Mouse (Mus musculus) limb, embryonic 15.5 days (tissue): ENCODE measurements around the gene Tpst1. TPM values are rescaled to one million over a fixed set of nuclear protein-coding genes. Genes with fewer than 3 reads are reported as not detected.

Experiments
- ATAC-seq: fragments of 200-750 bp; cut with Nextera tagmentation; 2 replicates; pipeline ENCODE4 v1.8.0; 2017; ENCODE audit warnings: low read depth, moderate TSS enrichment; ENCODE audit not compliant: insufficient number of reproducible peaks, low FRiP score, low TSS enrichment
- H3K27ac ChIP-seq: fragments of 300-500 bp; sonication (generic); 2 replicates; pipeline ENCODE4 v1.5.1; 2015; ENCODE audit warnings: moderate library complexity, mild to moderate bottlenecking, inconsistent platforms
- H3K27me3 ChIP-seq: fragments of 300-500 bp; sonication (generic); 2 replicates; pipeline ENCODE4 v1.6.1; 2015; ENCODE audit warnings: inconsistent platforms
- H3K36me3 ChIP-seq: fragments of 300-500 bp; sonication (generic); 2 replicates; pipeline ENCODE4 v1.6.1; 2015; ENCODE audit warnings: inconsistent platforms
- H3K4me1 ChIP-seq: fragments of 300-500 bp; sonication (generic); 2 replicates; pipeline ENCODE4 v1.6.1; 2015; ENCODE audit warnings: inconsistent platforms
- H3K4me2 ChIP-seq: fragments of 300-500 bp; sonication (generic); 2 replicates; pipeline ENCODE4 v1.6.1; 2015; ENCODE audit warnings: mild to moderate bottlenecking, inconsistent platforms
- H3K4me3 ChIP-seq: fragments of 300-500 bp; sonication (generic); 2 replicates; pipeline ENCODE4 v1.5.1; 2015; ENCODE audit warnings: mild to moderate bottlenecking, inconsistent platforms
- H3K9ac ChIP-seq: fragments of 300-500 bp; sonication (generic); 2 replicates; pipeline ENCODE4 v1.6.1; 2015; ENCODE audit warnings: inconsistent platforms
- H3K9me3 ChIP-seq: fragments of 300-500 bp; sonication (generic); 2 replicates; pipeline ENCODE4 v1.6.1; 2016; ENCODE audit warnings: inconsistent platforms
- WGBS: fragments of 180-500 bp; shearing (Covaris S2); methylation state at CpG from one replicate; pipeline ENCODE4 v1.1.7; 2015; 5-methylcytosine and 5-hydroxymethylcytosine counted together
- polyA plus RNA-seq: library from polyadenylated mRNA; unstranded; fragments of >200 nt; fragmentation: Nextera tagmentation; extraction: Ambion mirVana; gene quantifications from 2 replicates; pipeline ENCODE4 v1.2.1, GENCODE M21; 2015

Gene Tpst1
- polyA plus RNA-seq, 1 experiment from 2014 or later = 123 TPM

DNA sequence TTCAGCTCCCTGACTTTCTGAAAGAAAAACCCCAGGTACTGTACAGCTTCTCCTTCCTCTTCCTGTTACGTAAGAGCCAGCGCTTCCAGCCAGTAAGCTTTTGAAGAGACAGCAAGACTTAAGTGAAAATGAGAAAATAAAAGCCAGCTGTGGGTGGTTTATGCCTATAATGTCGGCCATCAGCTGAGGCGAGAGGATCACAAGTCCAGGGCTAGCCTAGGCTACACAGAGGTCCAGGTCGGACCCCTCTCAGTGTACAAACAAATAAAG, 56.3 kb downstream of the Tpst1 start:
- H3K36me3 ChIP-seq = peaks cover 10% of the 10 kb centered on the region
- no peak overlapping the region for H3K9ac ChIP-seq
- H3K9me3 ChIP-seq = no peaks in the 10 kb centered on the region
- 67% methylated on average over 5 of the region's 5 CpGs for WGBS
- H3K27ac ChIP-seq = no peak overlapping the region; the same call in 1 of the 2 replicates
- no peak overlapping the region for H3K4me3 ChIP-seq
- no peak for ATAC-seq
- no peaks in the 10 kb centered on the region for H3K27me3 ChIP-seq
- H3K4me2 ChIP-seq = no peak overlapping the region
- peaks cover 7% of the 10 kb centered on the region; the same call in 1 of the 2 replicates for H3K4me1 ChIP-seq

DNA sequence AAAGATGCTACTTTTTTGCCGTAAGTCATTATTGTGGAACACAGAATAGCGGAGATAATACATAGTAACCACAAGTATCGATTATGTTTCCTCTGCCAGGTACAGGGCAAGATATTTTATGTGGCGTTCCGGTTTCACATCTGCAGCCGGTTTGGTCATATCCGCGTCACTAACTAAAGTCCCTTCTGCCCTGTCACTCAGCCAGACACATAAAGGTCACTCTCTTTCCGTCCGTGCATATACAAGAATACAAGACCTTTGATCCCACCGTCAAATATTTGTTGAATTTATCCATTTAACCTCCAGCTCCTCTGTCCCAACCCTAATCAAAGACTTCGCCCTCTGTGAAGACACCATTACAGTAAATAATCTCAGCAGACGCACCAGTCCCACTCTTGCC, 63.5 kb downstream of the Tpst1 start:
- no peak overlapping the region for H3K9ac ChIP-seq
- WGBS = 93% methylated on average over 13 of the region's 13 CpGs
- no peak overlapping the region for H3K27ac ChIP-seq
- ATAC-seq = no peak
- no peak overlapping the region for H3K4me3 ChIP-seq
- no peaks in the 10 kb centered on the region for H3K9me3 ChIP-seq
- peaks cover 6% of the 10 kb centered on the region; the same call in 1 of the 2 replicates for H3K4me1 ChIP-seq
- H3K36me3 ChIP-seq = peaks cover 25% of the 10 kb centered on the region
- H3K4me2 ChIP-seq = no peak overlapping the region
- no peaks in the 10 kb centered on the region for H3K27me3 ChIP-seq

DNA sequence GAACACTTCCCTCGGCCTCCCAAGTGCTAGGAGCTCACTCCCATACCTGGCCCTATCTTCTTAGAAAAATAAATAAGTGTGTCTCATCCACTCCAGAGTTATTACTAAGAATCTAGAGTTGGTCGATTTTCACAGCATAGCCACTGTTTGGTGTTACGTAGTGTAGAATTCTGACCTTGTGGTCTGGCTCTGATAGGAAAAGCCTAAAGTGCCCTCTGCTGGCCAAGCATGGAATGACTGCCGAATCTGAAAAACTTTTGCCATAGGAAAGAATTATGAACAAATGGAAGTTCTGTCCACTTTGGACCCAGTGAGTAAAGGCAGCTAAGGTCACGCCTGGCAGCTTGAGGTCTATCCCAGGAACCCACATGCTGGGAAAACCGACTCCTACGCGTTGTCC, 66.3 kb downstream of the Tpst1 start:
- 26% methylated on average over 8 of the region's 8 CpGs for WGBS
- Histone ChIP-seq H3K9ac (no peak overlapping the region), H3K4me1 (peaks cover 22% of the 10 kb centered on the region), H3K9me3 (no peaks in the 10 kb centered on the region), H3K36me3 (peaks cover 20% of the 10 kb centered on the region), H3K4me2 (no peak overlapping the region), H3K4me3 (no peak overlapping the region), H3K27me3 (no peaks in the 10 kb centered on the region), H3K27ac (no peak overlapping the region)
- ATAC-seq = no peak

DNA sequence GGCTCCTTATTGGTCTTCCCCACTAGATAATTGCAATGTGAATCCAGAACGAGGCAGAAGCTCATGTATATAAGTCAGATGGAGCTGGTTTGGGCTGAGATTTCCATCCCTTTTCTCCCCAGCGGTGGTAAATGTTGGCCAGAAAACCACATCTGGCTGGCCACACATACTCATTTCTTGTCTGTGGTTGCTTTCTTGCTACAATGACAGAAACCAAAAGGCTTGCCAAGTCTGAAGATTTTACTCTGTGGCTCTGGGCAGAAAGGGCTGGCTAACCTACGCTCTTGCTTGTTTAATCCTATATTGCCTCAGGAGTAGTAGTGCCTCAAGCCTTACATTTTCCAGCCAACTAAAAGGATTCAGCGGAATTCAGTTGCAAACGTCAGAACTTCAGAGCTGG, 68.0 kb downstream of the Tpst1 start:
- Histone ChIP-seq H3K4me3 (no peak overlapping the region), H3K27me3 (no peaks in the 10 kb centered on the region), H3K9ac (no peak overlapping the region), H3K4me1 (peaks cover 31% of the 10 kb centered on the region), H3K4me2 (no peak overlapping the region), H3K27ac (peak overlapping the region; percentile 77), H3K9me3 (no peaks in the 10 kb centered on the region), H3K36me3 (peaks cover 8% of the 10 kb centered on the region)
- ATAC-seq = no peak
- 66% methylated on average over 5 of the region's 5 CpGs for WGBS

DNA sequence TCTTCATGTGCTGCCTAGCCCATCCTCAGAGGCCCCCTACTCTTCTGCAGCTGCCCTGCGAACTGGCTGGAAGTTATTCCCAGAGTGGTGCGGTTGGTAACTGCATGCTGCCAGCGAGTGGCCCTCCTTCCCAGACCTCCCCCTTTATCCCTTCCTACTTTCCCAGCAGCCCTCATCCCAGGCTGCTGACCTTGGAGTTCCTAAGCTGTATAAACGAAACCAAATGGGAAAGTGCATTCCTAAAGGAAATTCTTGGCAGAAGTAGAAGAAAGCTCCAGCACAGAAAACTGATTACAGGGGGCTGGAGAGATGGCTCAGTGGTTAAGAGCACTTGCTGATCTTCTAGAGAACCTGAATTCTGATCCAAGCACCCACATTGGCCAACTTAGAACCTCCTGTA, 68.9 kb downstream of the Tpst1 start:
- H3K4me2 ChIP-seq = no peak overlapping the region
- peaks cover 31% of the 10 kb centered on the region for H3K4me1 ChIP-seq
- WGBS = 25% methylated on average over 4 of the region's 4 CpGs
- H3K9ac ChIP-seq = no peak overlapping the region
- H3K27me3 ChIP-seq = no peaks in the 10 kb centered on the region
- peak overlapping the region; percentile 77 for H3K27ac ChIP-seq
- ATAC-seq = no peak
- H3K36me3 ChIP-seq = no peaks in the 10 kb centered on the region
- no peak overlapping the region for H3K4me3 ChIP-seq
- H3K9me3 ChIP-seq = no peaks in the 10 kb centered on the region

DNA sequence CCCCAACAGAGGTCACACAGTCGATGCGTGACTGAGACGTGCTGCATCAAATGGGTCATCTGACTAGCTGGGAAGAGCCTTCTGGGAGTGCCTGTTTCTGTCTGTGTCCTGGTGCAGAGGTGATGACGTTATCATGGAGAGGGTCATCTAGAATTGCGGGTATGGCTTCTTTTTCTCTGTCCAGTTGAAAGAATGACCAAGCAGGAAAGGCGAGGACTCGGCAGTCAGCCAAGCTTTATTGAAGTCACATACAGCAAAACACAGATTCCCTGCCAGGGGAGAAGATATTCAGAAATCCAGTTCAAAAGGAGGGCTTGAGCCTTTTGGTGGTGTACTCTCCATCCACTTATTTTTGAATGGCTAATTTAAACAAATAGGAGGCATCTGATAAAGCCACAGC, 70.0 kb downstream of the Tpst1 start:
- no peak overlapping the region for H3K4me3 ChIP-seq
- H3K9ac ChIP-seq = no peak overlapping the region
- 89% methylated on average over 7 of the region's 7 CpGs for WGBS
- H3K36me3 ChIP-seq = peaks cover 3% of the 10 kb centered on the region; the same call in 1 of the 2 replicates
- no peaks in the 10 kb centered on the region for H3K27me3 ChIP-seq
- H3K4me1 ChIP-seq = peaks cover 31% of the 10 kb centered on the region
- no peak for ATAC-seq
- no peaks in the 10 kb centered on the region for H3K9me3 ChIP-seq
- H3K27ac ChIP-seq = no peak overlapping the region
- H3K4me2 ChIP-seq = no peak overlapping the region

DNA sequence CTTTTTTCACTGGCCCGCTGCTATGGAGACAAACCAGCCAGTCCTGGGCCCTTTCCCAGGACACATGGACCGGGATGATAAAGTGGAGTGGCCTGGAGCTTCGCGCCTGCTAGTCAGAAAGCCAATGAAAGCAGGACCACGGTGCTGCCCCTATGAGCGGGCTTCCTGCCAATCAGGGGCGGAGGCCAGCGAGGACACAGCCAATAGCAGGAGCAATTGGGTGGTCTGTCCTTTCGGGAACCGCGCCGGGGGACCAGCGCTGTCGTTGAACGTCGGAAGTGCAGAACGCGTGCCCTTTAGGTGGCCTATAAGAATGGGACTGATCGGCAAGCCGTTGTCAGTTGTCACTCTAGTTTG, 70.8 kb downstream of the Tpst1 start:
- Histone ChIP-seq H3K27me3 (no peaks in the 10 kb centered on the region), H3K4me3 (peak overlapping the region; percentile 58), H3K36me3 (peaks cover 9% of the 10 kb centered on the region), H3K4me2 (peak overlapping the region; percentile 80), H3K9ac (peak overlapping the region; percentile 39; the same call in 1 of the 2 replicates), H3K27ac (peak overlapping the region; percentile 76), H3K9me3 (no peaks in the 10 kb centered on the region), H3K4me1 (peaks cover 31% of the 10 kb centered on the region)
- WGBS = 3% methylated on average over 20 of the region's 20 CpGs
- ATAC-seq = no peak

DNA sequence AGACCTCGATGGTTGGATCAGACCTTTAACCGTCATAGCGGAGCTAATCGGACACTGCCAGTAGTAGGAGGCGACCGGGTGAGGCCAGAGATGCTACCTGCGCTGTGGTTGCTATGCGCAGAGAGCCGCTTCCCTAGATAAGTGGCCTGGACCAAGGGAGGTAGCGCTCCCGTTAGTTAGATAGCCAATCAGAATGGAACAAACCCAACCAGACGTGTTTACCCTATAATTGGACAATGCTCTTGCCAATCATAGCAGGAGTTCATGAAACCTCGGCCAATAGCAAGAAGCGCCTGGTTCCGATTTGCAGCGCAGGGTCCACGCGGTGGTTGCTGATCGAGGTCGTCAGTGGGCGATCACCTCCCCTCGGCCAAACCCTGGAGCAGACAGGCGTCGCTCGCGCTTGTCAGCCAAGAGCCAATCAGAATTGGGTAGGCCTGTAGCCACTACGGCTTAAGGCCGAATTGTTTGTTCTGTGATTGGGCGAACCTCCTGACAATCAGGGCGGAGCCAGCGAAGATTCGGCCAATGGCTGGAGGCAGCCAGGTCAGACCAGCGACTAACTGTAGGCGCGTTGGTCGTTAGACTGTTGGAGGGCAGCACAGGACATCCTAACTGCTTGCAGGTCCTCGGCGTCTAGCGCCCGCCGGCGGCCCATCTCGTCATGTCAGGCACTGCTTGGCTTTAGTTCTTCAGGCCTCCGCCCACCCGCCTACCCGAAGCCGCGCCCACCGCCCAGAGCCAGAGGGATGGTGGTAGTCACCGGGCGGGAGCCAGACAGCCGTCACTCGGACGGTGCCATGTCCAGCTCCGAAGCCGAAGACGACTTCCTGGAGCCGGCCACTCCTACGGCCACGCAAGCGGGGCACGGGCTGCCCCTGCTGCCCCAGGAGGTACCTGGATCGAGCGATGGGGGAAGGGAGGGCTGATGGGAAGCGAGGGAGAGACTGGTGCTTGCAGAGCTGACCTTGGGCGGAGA, 71.5 kb downstream of the Tpst1 start, which contains the start of gene Kctd7:
TSS of gene Kctd7 (plus strand) at position 528 of the 979 bp plus-strand sequence.
- peak within 1 kb of the TSS; percentile 80 for H3K4me2 ChIP-seq
- under 1% methylated on average over 66 of the region's 66 CpGs for WGBS
- H3K27me3 ChIP-seq = no peaks in the 10 kb centered on the region

DNA sequence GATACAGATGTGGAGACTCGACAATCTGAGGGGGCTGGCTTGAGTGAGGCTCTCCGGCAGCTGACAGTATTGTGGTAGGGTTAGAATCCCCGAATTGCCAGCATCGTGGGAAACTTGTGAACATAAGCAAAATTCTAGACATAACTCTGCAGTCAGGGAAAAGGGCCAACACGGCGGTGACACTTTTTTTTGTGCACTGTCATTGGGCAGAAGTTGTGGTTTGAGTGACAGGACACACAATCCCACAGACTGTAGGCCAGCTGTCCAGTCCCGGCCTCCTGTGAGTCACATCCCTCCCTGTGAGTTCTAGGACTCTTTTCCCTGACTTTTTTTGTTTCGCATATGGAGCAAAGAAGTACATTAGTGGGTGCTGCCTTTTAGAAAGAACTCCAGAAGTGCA, 72.8 kb downstream of the Tpst1 start:
- H3K9me3 ChIP-seq = no peaks in the 10 kb centered on the region
- no peak overlapping the region for H3K27ac ChIP-seq
- H3K4me3 ChIP-seq = peak overlapping the region; percentile 58
- ATAC-seq = no peak
- 79% methylated on average over 8 of the region's 8 CpGs for WGBS
- H3K36me3 ChIP-seq = peaks cover 12% of the 10 kb centered on the region
- H3K9ac ChIP-seq = no peak overlapping the region
- H3K4me1 ChIP-seq = peaks cover 31% of the 10 kb centered on the region
- H3K4me2 ChIP-seq = peak overlapping the region; percentile 80; the same call in 1 of the 2 replicates
- H3K27me3 ChIP-seq = no peaks in the 10 kb centered on the region

More for the DNA sequence above, 71.5 kb downstream of the Tpst1 start, which contains the start of gene Kctd7:
- no peaks in the 10 kb centered on the region for H3K9me3 ChIP-seq
- peaks cover 31% of the 10 kb centered on the region for H3K4me1 ChIP-seq
- peak; percentile 96 for ATAC-seq
- H3K4me3 ChIP-seq = peak within 1 kb of the TSS; percentile 58
- peaks cover 9% of the 10 kb centered on the region for H3K36me3 ChIP-seq
- H3K9ac ChIP-seq = peak within 1 kb of the TSS; percentile 44
- H3K27ac ChIP-seq = peak within 1 kb of the TSS; percentile 76

DNA sequence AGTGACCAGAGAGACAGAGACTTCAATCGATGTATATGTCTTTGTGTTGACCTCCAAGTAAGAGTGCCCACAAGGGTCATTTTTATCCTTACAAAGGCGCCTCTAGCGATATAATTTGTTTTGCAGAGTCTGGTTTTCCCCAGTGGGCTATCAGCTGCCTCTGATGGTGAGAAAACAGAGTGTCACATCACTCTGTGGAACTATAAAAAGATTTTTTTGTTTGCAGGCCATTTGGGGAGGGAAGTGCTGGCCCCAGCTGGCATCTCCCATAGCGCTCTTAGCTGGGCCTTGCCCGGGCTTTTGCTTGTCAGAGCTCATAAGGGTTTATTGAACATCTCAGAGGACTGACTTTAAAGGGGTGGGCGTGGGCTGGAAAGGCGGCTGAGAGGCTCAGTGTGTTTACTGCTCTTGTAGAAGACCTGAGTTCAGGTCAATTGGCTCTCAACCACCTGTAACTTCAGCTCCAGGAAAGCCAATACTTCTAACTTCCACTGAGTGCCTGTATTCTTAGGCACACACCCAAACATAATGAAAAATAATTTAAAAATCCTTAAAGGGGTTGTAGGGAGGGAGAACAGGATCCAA, 76.7 kb downstream of the Tpst1 start:
- Histone ChIP-seq H3K4me3 (no peak overlapping the region), H3K27ac (no peak overlapping the region), H3K9ac (no peak overlapping the region), H3K9me3 (no peaks in the 10 kb centered on the region), H3K4me2 (no peak overlapping the region), H3K4me1 (peaks cover 9% of the 10 kb centered on the region), H3K27me3 (no peaks in the 10 kb centered on the region), H3K36me3 (peaks cover 32% of the 10 kb centered on the region)
- no peak for ATAC-seq
- 59% methylated on average over 7 of the region's 7 CpGs for WGBS

DNA sequence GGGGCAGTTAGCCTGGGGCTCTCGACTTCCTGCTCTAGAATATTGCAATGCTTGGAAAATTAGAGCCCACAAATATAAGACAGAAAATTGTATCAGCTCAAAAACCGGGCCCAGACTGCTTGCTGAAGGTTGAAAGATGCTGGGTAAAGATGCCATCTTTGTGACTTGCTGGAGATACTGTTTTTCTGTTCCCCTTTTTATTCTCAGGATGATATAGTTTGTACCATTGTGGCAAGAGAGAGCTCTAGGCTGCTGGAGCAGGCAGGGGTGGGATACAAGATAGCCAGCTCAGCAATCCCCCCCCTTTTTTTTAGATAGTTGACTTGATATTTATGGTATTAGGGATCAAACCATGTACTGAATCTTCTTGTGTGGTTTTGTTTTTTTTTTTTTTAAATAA, 81.2 kb downstream of the Tpst1 start:
- Histone ChIP-seq H3K4me1 (no peaks in the 10 kb centered on the region), H3K36me3 (peaks cover 23% of the 10 kb centered on the region), H3K4me2 (no peak overlapping the region), H3K9ac (no peak overlapping the region), H3K9me3 (no peaks in the 10 kb centered on the region), H3K27me3 (no peaks in the 10 kb centered on the region), H3K27ac (no peak overlapping the region), H3K4me3 (no peak overlapping the region)
- no peak for ATAC-seq
- 80% methylated on average over 2 of the region's 2 CpGs for WGBS

DNA sequence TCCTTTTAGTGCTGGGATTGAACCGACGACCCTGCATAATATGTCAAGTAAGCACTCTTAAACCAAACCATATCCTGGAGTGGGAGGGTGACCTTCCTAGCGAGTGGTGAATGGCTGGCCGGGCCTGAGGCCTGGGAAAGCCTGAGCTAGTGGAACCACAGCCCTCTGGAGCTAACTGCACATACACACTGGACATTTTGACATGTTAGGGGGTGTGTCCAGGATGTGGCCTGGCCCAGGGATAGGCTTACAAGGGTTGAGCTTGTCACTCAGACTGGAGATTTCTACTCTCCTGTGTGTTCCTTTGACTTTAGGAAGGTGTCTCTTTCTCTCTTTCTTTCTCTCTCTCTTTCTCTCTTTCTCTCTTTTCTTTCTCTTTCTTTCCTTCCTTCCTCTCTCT, 85.4 kb downstream of the Tpst1 start:
- Histone ChIP-seq H3K27ac (no peak overlapping the region), H3K4me3 (no peak overlapping the region), H3K36me3 (no peaks in the 10 kb centered on the region; the same call in 1 of the 2 replicates), H3K4me1 (no peaks in the 10 kb centered on the region), H3K4me2 (no peak overlapping the region), H3K9me3 (no peaks in the 10 kb centered on the region), H3K27me3 (no peaks in the 10 kb centered on the region), H3K9ac (no peak overlapping the region)
- WGBS = 73% methylated on average over 4 of the region's 4 CpGs
- ATAC-seq = no peak
